Mouse (Mus musculus) kidney, postnatal 0 days (tissue): ENCODE measurements around the gene Immp2l. TPM values are rescaled to one million over a fixed set of nuclear protein-coding genes. Genes with fewer than 3 reads are reported as not detected.

Source experiments
- ATAC-seq: fragments of 200-750 bp; cut with Nextera tagmentation; replicated peaks from 2 replicates; pipeline ENCODE4 v1.8.0; 2017; ENCODE audit warnings: low read depth, moderate number of reproducible peaks, moderate TSS enrichment, moderate library complexity; ENCODE audit not compliant: low FRiP score
- DNase-seq: peaks from one replicate; pipeline ENCODE4 v3.0.0-alpha.2; 2016; ENCODE audit warnings: low spot score
- H3K27ac ChIP-seq: fragments of 300-500 bp; sonication (generic); 2 replicates; pipeline ENCODE4 v1.5.1; 2014; ENCODE audit warnings: mild to moderate bottlenecking
- H3K27me3 ChIP-seq: fragments of 300-500 bp; sonication (generic); 2 replicates; pipeline ENCODE4 v1.6.1; 2014; ENCODE audit warnings: low read length, mixed read lengths; ENCODE audit not compliant: insufficient read depth
- H3K36me3 ChIP-seq: fragments of 300-500 bp; sonication (generic); 2 replicates; pipeline ENCODE4 v1.6.1; 2014; ENCODE audit warnings: low read length, mixed read lengths; ENCODE audit not compliant: insufficient read depth
- H3K4me1 ChIP-seq: fragments of 300-500 bp; sonication (generic); replicated peaks from 2 replicates; pipeline ENCODE4 v1.6.1; 2014; ENCODE audit warnings: antibody characterized with exemption, low read length, mixed read lengths; ENCODE audit not compliant: insufficient read depth
- H3K4me2 ChIP-seq: fragments of 300-500 bp; sonication (generic); 2 replicates; pipeline ENCODE4 v1.6.1; 2014; ENCODE audit warnings: mild to moderate bottlenecking, low read length, moderate library complexity, mixed read lengths
- H3K4me3 ChIP-seq: fragments of 300-500 bp; sonication (generic); replicated peaks from 2 replicates; pipeline ENCODE4 v1.5.1; 2014; ENCODE audit warnings: low read depth, low read length
- H3K9ac ChIP-seq: fragments of 300-500 bp; sonication (generic); 2 replicates; pipeline ENCODE4 v1.6.1; 2014; ENCODE audit warnings: low read depth, low read length
- H3K9me3 ChIP-seq: fragments of 300-500 bp; sonication (generic); replicated peaks from 2 replicates; pipeline ENCODE4 v1.6.1; 2016; ENCODE audit warnings: low read length, inconsistent platforms, mixed read lengths
- CTCF ChIP-seq: IDR thresholded peaks from 2 replicates; pipeline ENCODE4 v1.5.1; 2016; ENCODE audit warnings: antibody characterized with exemption, low read depth, mild to moderate bottlenecking, moderate library complexity
- WGBS: fragments of 180-500 bp; shearing (Covaris S2); extraction: QIAGEN DNeasy Blood & Tissue Kit; methylation state at CpG from one replicate; pipeline ENCODE4 v1.1.7; 2014; 5-methylcytosine and 5-hydroxymethylcytosine counted together
- polyA plus RNA-seq: library from polyadenylated mRNA; unstranded; fragments of >200 nt; fragmentation: Nextera tagmentation; extraction: Ambion mirVana; gene quantifications from 2 replicates; pipeline ENCODE4 v1.2.1, GENCODE M21; 2015

The Immp2l gene
- polyA plus RNA-seq, 1 experiment from 2014 or later, result 8.7 TPM

- TF ChIP-seq CTCF, result no peak
- Histone ChIP-seq H3K9me3 (no peaks in the 10 kb centered on the region), H3K27me3 (no peaks in the 10 kb centered on the region), H3K27ac (no peak overlapping the region), H3K36me3 (no peaks in the 10 kb centered on the region), H3K4me3 (no peak overlapping the region), H3K9ac (no peak overlapping the region), H3K4me1 (no peaks in the 10 kb centered on the region), H3K4me2 (no peak overlapping the region)
- DNase-seq (peak; percentile 48), ATAC-seq (peak; percentile 72; the same call in 1 of the 2 replicates)
- 19% methylated on average over 4 of the region's 4 CpGs for WGBS
Observed at GRCm38 (mm10) chr12:41438446-41438845, 414.6 kb downstream of the Immp2l start.

- no peak overlapping the region for H3K4me3 ChIP-seq
Observed at GRCm38 (mm10) chr12:41468374-41468991, 444.6 kb downstream of the Immp2l start.

DNA sequence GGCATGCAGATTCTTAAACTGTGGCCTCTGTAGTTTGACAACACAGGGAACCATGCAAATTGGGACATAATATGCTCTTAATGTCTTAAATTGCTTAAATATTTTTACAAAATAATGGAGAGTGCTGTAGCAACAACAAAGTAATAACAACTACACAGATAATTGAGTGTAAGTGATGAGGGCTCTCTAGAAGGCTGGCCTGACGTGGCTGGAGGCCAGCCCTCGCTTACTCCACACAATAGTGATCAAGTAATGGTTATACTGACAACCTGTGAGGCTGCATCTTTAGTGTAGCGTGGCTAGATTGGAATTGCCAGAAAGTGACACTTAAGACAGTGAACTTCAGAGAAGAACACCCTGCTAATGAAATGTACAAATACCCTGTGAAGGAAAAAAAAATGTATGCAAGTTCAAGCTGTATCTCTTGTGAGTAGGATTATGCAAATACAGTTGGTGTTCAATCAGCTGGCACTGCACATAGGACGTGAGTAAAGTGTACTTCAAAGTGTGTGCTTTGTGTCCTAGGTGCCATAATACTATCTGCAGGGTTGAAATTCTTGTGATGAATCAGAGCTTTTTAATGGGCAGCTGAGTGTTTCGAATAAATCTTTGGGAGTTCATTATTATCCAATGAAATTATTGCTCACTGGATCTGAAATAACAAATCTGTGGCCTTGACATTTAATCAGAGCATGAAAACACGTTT lies 445.4 kb downstream of the Immp2l start:
- whole genome bisulfite sequencing, result 72% methylated on average over 6 of the region's 6 CpGs
- Histone ChIP-seq H3K9ac (no peak overlapping the region), H3K4me2 (no peak overlapping the region), H3K4me3 (no peak overlapping the region), H3K9me3 (no peaks in the 10 kb centered on the region), H3K4me1 (no peaks in the 10 kb centered on the region), H3K27me3 (no peaks in the 10 kb centered on the region), H3K27ac (no peak overlapping the region), H3K36me3 (no peaks in the 10 kb centered on the region)
- no peak for ATAC-seq
- TF ChIP-seq CTCF, result no peak
- DNase-seq, result no peak

More at GRCm38 (mm10) chr12:41468374-41468991, 444.6 kb downstream of the Immp2l start:
- no peaks in the 10 kb centered on the region for H3K36me3 ChIP-seq
- H3K4me2 ChIP-seq, result no peak overlapping the region
- no peak for TF ChIP-seq CTCF
- no peak for ATAC-seq
- H3K9ac ChIP-seq, result no peak overlapping the region
- H3K27me3 ChIP-seq, result no peaks in the 10 kb centered on the region
- 89% methylated on average over 3 of the region's 3 CpGs for WGBS
- no peaks in the 10 kb centered on the region for H3K9me3 ChIP-seq
- no peaks in the 10 kb centered on the region for H3K4me1 ChIP-seq
- H3K27ac ChIP-seq, result no peak overlapping the region
- DNase-seq, result no peak

DNA sequence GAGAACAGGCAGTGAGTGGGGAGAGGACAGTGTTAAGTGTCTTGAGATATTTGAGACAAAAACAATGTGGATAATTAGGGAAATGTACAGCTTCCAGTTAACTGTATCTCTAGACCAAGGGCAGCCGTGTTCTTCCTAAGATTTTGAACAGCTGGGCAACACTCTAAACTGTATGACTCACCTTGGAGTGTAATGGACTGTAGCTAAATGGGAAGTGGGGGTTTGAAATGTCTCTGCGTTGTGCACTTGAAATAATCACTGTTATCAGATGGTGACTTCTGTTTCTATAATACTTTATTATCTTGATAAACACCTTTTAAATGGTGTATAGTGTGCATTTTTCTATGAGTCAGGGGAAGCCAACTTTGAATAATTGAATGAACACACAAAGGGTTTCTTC lies 457.6 kb downstream of the Immp2l start:
- H3K9me3 ChIP-seq, result no peaks in the 10 kb centered on the region
- no peak for TF ChIP-seq CTCF
- no peak overlapping the region for H3K27ac ChIP-seq
- no peak overlapping the region for H3K9ac ChIP-seq
- ATAC-seq (no peak), DNase-seq (no peak)
- H3K4me2 ChIP-seq, result no peak overlapping the region
- H3K36me3 ChIP-seq, result no peaks in the 10 kb centered on the region
- H3K27me3 ChIP-seq, result no peaks in the 10 kb centered on the region
- no peaks in the 10 kb centered on the region for H3K4me1 ChIP-seq
- 43% methylated on average over 2 of the region's 2 CpGs for WGBS
- H3K4me3 ChIP-seq, result no peak overlapping the region

GRCm38 (mm10) chr12:41483091-41483592 lies 459.3 kb downstream of the Immp2l start:
- Histone ChIP-seq H3K4me1 (no peaks in the 10 kb centered on the region), H3K27ac (no peak overlapping the region), H3K4me2 (peak overlapping the region; percentile 73), H3K27me3 (no peaks in the 10 kb centered on the region), H3K9ac (no peak overlapping the region), H3K36me3 (no peaks in the 10 kb centered on the region), H3K4me3 (peak overlapping the region; percentile 31; the same call in 1 of the 2 replicates), H3K9me3 (no peaks in the 10 kb centered on the region)
- DNase-seq (no peak), ATAC-seq (no peak)
- TF ChIP-seq CTCF, result no peak
- 72% methylated on average over 5 of the region's 5 CpGs for WGBS

- TF ChIP-seq CTCF, result no peak
- no peak overlapping the region for H3K27ac ChIP-seq
- no peaks in the 10 kb centered on the region for H3K36me3 ChIP-seq
- WGBS, result 10% methylated on average over 23 of the region's 23 CpGs
- no peak overlapping the region for H3K9ac ChIP-seq
- no peak for ATAC-seq
- DNase-seq, result peak; percentile 29
- no peaks in the 10 kb centered on the region for H3K27me3 ChIP-seq
- H3K4me1 ChIP-seq, result no peaks in the 10 kb centered on the region
- H3K9me3 ChIP-seq, result no peaks in the 10 kb centered on the region
- H3K4me2 ChIP-seq, result peak overlapping the region; percentile 73
- peak overlapping the region; percentile 31 for H3K4me3 ChIP-seq
Observed at GRCm38 (mm10) chr12:41483593-41484451, 459.9 kb downstream of the Immp2l start.
